Mouse (Mus musculus) small intestine, adult 2 months (tissue): ENCODE data around the gene Zhx3. TPM values are rescaled to one million over a fixed set of nuclear protein-coding genes. Genes with fewer than 3 reads are reported as not detected.

Experiments
- H3K27ac ChIP-seq: fragments of 200-500 bp; 2 replicates; pipeline ENCODE4 v1.5.1; 2012; ENCODE audit warnings: low read depth, low read length, control low read depth, inconsistent platforms; ENCODE audit not compliant: insufficient read depth
- H3K27me3 ChIP-seq: fragments of 200-500 bp; 2 replicates; pipeline ENCODE4 v1.6.1; 2012; ENCODE audit warnings: mild to moderate bottlenecking, moderate library complexity, low read length, inconsistent platforms; ENCODE audit not compliant: control insufficient read depth, insufficient read depth
- H3K36me3 ChIP-seq: fragments of 200-500 bp; 2 replicates; pipeline ENCODE4 v1.6.1; 2012; ENCODE audit warnings: mild to moderate bottlenecking, low read length, control low read depth, inconsistent platforms; ENCODE audit not compliant: control insufficient read depth, insufficient read depth
- H3K4me1 ChIP-seq: fragments of 200-500 bp; 2 replicates; pipeline ENCODE4 v1.6.1; 2012; ENCODE audit warnings: low read length, inconsistent platforms, mixed read lengths; ENCODE audit not compliant: control insufficient read depth, insufficient read depth, insufficient read length
- H3K4me3 ChIP-seq: fragments of 200-500 bp; 2 replicates; pipeline ENCODE4 v1.5.1; 2012; ENCODE audit warnings: low read depth, mild to moderate bottlenecking, control low read depth, inconsistent platforms, low read length, moderate library complexity
- CTCF ChIP-seq: fragments of 200-500 bp; IDR thresholded peaks from 2 replicates; pipeline ENCODE4 v1.5.1; 2012; ENCODE audit warnings: low read depth, mild to moderate bottlenecking, control low read depth, inconsistent platforms, low read length, moderate library complexity, mixed read lengths; ENCODE audit not compliant: insufficient replicate concordance, insufficient read length; ENCODE audit errors: extremely low read depth
- POLR2A ChIP-seq: fragments of 200-500 bp; IDR thresholded peaks from 2 replicates; pipeline ENCODE4 v1.6.1; 2012; ENCODE audit warnings: low read depth, mild to moderate bottlenecking, control low read depth, inconsistent platforms, low read length, moderate library complexity
- WGBS: fragments of 180-500 bp; shearing (Covaris S2); methylation state at CpG from one replicate; pipeline ENCODE4 v1.1.7; 2018; 5-methylcytosine and 5-hydroxymethylcytosine counted together
- polyA plus RNA-seq: library from polyadenylated mRNA; depleted of rRNA; stranded (reverse); fragments of >200 nt; gene quantifications from 2 replicates; pipeline ENCODE4 v1.2.3, GENCODE M21; 2012

Zhx3 gene
- polyA plus RNA-seq, 1 experiment, result 6.2 TPM

DNA sequence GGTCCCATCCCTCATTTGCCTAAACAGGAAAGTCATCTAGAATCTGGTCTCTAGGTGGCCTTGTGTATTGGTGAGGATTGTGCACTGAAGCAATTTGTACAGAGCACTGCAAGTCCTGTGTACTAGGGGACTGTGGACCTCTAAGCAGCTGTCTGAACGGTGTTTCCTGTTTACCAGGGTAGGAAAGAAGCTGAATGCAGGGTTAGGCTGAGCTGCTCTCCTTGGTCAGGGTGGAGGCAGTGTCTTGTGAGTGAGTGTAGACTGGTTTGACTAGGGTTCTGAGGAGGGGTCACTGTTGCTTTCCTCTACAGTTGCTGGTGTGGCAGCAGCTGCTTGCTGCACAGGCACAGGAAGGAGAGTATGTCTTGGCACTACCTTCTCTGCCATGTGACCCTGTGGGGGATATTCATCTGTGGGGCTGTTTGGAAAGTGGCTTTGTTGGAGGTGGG, 130.6 kb downstream of the Zhx3 start:
- H3K36me3 ChIP-seq, result no peaks in the 10 kb centered on the region
- TF ChIP-seq POLR2A, result no peak
- TF ChIP-seq CTCF, result no peak
- peaks cover 16% of the 10 kb centered on the region for H3K4me1 ChIP-seq
- peak overlapping the region; percentile 15 for H3K27ac ChIP-seq
- H3K27me3 ChIP-seq, result no peaks in the 10 kb centered on the region
- no peak overlapping the region for H3K4me3 ChIP-seq
- WGBS, result 43% methylated on average over 1 of the region's 1 CpGs

DNA sequence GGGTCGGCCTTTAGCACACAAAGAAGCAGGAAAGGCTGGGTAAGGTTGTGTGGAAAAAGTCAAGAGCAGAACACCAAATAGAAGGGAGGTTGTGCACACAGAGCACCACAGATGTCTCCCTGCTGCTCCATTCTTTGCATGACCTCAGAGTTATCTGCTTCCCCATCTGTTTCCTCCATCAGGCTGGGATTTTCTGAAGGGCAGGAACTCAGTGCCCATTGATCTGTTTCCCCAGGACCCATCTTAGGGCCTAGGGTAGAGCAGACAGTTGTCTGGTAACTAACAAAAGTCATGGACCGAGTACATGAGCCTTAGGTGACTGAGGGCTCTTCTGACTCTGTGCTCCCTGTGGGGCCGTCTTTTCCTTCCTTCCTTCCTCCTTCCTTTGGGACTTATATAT, 131.2 kb downstream of the Zhx3 start:
- 79% methylated on average over 3 of the region's 3 CpGs for WGBS

DNA sequence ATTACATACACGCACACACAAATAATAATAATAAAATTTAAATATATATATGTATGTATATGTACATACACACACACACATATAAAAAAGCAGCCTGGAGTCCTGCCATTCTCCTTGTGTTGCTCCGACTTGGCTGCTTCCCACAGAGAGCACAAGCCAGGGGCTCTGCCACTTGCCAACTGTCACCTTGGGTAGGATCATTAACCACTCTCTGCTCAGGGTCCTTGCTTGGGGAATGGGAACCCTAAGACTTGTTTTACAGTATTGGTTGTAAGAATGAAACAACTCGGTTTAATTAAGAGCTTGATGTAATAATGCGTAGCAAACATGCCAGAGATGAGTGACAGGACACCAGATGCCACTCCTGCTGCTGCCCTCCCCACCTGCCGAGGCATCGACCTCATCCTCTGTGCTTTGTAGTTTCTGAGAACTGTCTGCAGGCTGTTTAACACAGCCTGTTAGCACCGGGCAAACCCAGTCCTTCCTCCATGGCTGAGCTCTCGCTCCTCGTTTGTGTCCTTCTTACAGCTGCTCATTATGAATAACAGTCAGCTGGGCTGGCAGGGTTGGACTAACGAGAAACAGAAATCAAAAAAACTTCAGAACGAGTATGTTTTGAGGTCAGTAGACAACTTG, 132.2 kb downstream of the Zhx3 start:
- H3K36me3 ChIP-seq, result no peaks in the 10 kb centered on the region
- no peak for TF ChIP-seq POLR2A
- no peak for TF ChIP-seq CTCF
- 58% methylated on average over 11 of the region's 11 CpGs for WGBS
- no peak overlapping the region for H3K27ac ChIP-seq
- no peak overlapping the region for H3K4me3 ChIP-seq
- peaks cover 19% of the 10 kb centered on the region for H3K4me1 ChIP-seq
- H3K27me3 ChIP-seq, result no peaks in the 10 kb centered on the region

More for the DNA sequence above, 131.2 kb downstream of the Zhx3 start:
- Histone ChIP-seq H3K27ac (peak overlapping the region; percentile 15), H3K36me3 (no peaks in the 10 kb centered on the region), H3K4me3 (no peak overlapping the region), H3K27me3 (no peaks in the 10 kb centered on the region), H3K4me1 (peaks cover 16% of the 10 kb centered on the region)
- TF ChIP-seq CTCF (no peak), POLR2A (no peak)

DNA sequence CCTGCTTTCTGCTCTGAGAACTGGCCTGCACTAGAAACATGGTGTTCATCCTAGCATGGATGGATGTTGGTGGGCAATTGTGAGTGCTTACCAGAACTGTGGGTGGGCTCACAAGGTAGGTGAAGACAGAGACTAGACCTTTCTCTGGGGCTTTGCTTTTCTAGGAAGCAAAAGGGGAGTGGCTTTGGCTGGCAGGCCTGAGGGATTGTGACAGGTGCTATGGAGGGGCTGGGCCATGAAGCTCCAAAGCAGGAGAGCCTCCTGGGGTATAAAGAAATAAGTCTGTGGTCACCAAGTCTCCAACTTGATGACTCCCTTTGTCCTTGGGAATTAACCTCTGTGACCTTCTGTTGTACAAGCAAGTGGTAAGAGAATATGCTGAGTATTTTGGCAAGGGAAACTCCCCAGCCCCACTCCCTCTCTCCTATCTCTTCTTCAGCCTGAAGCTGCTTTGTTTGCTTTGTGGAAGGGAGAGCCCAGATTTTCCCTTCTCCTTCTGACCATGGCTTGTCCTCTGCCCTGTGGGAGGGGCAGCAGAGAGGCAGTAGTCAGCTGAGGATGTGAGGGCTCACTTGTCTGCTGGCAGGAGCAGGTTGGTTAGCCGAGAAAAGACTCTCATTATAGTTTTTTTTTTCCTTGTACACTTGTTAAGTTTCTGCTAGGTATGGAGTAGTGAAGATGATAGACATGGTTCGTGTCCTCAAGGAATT, 133.0 kb downstream of the Zhx3 start:
- TF ChIP-seq POLR2A (no peak), CTCF (no peak)
- Histone ChIP-seq H3K4me3 (no peak overlapping the region), H3K36me3 (no peaks in the 10 kb centered on the region), H3K27ac (no peak overlapping the region), H3K27me3 (no peaks in the 10 kb centered on the region), H3K4me1 (peaks cover 19% of the 10 kb centered on the region)
- WGBS, result 21% methylated on average over 2 of the region's 2 CpGs

DNA sequence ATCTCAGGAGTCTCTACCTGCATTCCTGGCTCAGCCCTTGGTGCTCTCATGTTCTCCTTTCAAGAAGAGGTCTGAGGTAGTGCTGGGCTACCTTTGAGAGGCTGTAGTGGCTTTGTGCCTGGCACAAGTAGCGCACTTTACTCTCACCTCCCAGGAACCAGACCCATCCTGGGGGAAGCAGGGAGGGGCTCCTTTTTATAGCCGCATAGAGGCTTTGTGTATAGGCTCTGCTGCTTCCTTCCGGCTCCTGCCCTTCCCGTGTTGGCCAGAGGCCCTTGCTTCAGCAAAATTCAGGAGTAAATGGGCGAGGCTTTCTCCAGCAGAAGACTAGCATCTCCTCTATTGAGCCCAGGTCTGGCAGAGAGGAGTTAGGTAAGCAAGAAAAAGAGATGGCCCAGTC, 134.4 kb downstream of the Zhx3 start:
- Histone ChIP-seq H3K27me3 (no peaks in the 10 kb centered on the region), H3K36me3 (no peaks in the 10 kb centered on the region), H3K4me3 (no peak overlapping the region), H3K27ac (no peak overlapping the region), H3K4me1 (peaks cover 19% of the 10 kb centered on the region)
- TF ChIP-seq CTCF (no peak), POLR2A (no peak)
- WGBS, result 18% methylated on average over 5 of the region's 5 CpGs

DNA sequence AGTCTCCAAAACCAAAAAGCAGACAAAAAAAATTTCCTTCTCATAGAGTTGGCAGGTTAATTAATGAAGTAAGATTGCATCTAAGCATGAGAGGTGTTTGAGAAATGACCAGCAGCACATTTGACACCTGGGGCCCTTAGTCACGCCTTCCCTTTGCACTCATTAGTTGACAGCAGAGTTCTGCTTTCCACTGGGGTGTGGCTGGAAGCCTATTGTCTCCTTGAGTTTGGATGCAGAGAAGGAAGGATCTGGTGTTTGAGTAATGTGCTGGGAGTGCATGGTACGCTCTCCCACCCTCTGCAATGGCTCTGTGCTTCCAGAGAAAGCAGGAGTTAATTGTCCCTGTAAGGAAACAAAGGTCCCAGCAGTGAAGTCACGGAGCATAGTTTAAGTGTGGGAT, 136.3 kb downstream of the Zhx3 start:
- TF ChIP-seq POLR2A, result no peak
- no peak for TF ChIP-seq CTCF
- Histone ChIP-seq H3K4me1 (peaks cover 16% of the 10 kb centered on the region), H3K36me3 (no peaks in the 10 kb centered on the region), H3K4me3 (no peak overlapping the region), H3K27me3 (no peaks in the 10 kb centered on the region), H3K27ac (no peak overlapping the region)
- WGBS, result 91% methylated on average over 3 of the region's 3 CpGs

DNA sequence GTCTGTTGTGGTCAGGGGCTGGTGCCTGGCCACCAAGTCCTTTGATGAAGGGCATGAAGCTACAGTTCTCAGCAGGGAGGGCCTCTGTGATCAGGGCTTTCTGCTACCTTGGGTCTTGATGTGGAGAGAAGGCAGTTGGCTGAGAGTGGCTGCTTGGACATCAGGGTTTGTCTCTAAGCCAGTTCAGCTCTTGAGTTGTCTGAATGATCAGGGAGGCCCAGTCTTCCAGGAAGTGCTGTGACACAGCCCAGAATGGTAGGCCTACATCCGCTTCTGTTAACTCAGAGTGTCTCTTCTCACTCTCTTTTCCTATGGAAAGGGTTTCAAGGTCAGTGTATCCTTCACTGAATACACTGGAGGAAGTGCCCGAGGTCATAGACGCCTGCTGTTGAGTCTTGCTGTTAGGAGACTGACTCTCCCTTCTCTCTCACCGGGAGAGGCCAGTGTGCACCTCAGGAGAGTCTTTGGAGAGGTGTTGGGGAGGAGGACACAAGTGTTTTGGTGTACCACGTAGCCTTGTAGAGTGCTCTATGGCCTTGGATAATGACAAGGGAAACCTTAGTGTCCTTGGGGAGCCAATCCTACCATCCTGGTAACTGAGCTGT, 137.0 kb downstream of the Zhx3 start:
- TF ChIP-seq POLR2A, result no peak
- no peak for TF ChIP-seq CTCF
- H3K4me3 ChIP-seq, result no peak overlapping the region
- H3K27me3 ChIP-seq, result no peaks in the 10 kb centered on the region
- H3K36me3 ChIP-seq, result no peaks in the 10 kb centered on the region
- peaks cover 18% of the 10 kb centered on the region for H3K4me1 ChIP-seq
- no peak overlapping the region for H3K27ac ChIP-seq
- WGBS, result 70% methylated on average over 5 of the region's 5 CpGs
